Mouse (Mus musculus) erythroblast, embryonic 14.5 days (primary cell): Measurements from ENCODE around the gene Prodh2.

Source experiments
- GATA1 ChIP-seq: IDR thresholded peaks from 2 replicates; pipeline ENCODE4 v1.6.1; 2012; ENCODE audit warnings: low read length, inconsistent platforms, mixed read lengths
- TAL1 ChIP-seq: IDR thresholded peaks from 3 replicates; pipeline ENCODE4 v1.6.1; 2012; ENCODE audit warnings: low read length, inconsistent platforms, mixed read lengths

- no peak for TF ChIP-seq TAL1
- TF ChIP-seq GATA1, result no peak
These were observed 43.2 kb upstream of the Prodh2 start for GRCm38 (mm10) chr7:30450241-30450640.
